Mouse (Mus musculus) liver, adult (tissue): ENCODE results near the gene Tnip3.
A peak's percentile ranks its signal among the peaks of the same experiment; 100 is the strongest.

Source experiments
- GATA4 ChIP-seq: IDR thresholded peaks from 2 replicates; pipeline ENCODE4 v1.6.1; 2014; ENCODE audit warnings: mild to moderate bottlenecking, low read length; ENCODE audit not compliant: insufficient replicate concordance

Gene Tnip3

DNA sequence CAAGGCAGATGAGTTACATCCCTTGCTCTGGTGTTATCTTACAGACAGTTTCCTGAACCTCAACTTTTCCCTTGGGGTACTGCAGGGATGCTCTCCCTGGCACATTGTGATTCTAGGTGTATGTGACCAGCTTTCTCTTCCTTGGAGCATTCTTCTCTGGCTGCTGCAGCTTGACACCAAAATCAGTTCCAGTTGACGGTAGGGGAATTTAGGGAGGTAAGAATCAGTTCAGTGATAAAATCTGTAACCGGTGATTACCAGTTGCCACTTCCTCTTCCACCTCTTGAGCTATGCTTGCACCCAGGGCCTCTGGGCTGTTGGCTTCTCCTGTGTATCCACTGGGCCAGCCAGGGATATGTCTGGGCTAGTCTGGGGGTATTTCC is 39.5 kb downstream of the Tnip3 start:
- no peak for TF ChIP-seq GATA4

DNA sequence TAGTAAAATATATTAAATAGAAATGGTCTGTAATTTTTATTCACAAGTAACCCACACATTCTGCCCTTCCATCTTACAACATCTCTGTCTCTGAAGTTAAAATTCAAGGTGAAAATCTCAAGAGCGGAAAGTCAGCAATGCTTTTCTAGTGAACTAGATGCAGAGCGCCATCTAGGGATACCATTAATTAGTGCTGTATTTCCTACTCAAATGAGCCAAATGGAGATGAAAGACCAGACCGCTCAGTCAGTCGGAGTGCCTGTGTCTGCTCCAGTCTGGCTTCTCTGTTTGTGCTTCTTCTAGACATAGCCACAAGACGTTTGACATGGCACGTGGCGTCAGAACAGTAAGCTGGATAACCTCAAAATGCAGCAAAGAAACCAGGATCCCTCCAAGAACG is 44.6 kb downstream of the Tnip3 start:
- no peak for TF ChIP-seq GATA4

DNA sequence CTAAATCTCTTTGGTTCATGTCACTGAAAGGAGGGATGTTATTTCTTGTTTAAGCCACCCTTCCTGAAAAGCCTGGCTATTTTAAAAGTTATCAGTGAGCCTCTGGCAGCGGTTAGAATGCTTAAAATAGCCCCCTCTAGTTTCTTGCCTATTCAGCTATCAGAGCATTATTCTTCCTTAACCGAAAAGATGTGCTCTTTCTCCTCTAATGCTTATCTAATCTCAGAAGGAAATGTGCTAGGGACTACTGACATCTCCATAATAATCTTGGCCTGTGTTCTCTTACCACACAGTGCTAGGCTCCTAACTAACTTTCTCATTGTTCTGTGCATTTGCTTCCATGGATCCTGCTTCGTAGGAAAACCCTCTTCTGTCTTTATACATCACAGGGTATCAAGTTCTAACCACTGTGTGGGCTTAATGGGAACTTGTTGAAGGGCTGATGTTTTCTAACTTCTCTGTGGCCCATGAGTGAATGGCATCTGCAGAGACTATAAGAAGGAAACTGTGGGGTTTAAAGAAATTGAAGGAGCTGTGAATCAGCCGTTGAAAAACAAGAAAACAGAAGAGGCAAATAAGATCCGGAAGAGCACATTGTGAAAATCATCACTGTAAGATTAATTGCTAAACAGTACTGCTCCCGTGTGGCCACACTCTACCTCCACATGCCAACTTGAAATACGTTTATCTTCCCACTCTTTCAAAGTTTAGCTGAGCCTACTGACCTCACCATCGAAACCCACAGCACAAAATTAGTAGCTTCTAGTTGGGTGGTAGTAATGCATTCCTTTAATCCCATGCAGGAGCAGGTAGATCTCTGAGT is 53.2 kb downstream of the Tnip3 start:
- peak; percentile 32; the same call in 1 of the 2 replicates for TF ChIP-seq GATA4

DNA sequence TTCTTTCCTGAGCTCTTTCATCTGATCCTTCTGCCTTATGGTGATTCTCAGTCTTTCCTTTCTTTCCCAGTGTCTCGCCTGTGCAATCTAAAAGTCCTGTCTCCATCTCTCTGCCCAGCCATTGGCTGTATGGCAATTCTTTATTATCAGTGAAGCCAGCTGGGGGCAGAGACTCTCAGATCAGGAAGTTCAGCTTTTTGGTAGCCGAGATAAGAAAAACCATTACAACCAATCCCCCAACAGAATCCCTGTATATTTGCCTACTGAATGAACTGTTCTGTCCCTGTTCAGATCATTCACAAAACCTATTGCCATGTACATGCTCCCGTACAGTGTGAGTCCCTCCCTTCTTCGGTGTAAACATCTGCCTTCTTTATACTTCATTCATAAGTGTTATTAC is 57.9 kb downstream of the Tnip3 start:
- no peak for TF ChIP-seq GATA4

DNA sequence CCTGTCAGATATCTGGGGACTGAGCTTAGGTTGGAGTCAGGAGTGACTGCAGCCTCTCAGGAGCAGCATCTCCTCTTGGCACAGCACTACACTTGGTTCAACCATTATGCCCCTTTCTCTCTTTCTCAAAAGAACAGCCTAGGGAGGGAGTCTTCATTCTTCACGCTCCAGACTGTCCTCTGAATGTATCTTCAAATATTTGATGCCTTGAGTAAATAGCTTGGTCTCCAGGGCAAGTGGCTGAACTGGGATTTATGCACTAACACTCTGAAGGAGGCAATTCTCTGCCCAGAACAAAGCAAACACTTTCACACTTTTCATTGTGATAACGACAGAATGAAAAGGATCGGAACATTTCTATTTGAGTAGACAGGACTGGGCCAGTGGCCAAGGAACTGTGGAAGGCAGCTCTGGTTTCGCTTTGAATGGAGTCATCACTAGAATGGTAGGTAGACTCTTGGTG is 59.8 kb downstream of the Tnip3 start:
- TF ChIP-seq GATA4 = no peak

DNA sequence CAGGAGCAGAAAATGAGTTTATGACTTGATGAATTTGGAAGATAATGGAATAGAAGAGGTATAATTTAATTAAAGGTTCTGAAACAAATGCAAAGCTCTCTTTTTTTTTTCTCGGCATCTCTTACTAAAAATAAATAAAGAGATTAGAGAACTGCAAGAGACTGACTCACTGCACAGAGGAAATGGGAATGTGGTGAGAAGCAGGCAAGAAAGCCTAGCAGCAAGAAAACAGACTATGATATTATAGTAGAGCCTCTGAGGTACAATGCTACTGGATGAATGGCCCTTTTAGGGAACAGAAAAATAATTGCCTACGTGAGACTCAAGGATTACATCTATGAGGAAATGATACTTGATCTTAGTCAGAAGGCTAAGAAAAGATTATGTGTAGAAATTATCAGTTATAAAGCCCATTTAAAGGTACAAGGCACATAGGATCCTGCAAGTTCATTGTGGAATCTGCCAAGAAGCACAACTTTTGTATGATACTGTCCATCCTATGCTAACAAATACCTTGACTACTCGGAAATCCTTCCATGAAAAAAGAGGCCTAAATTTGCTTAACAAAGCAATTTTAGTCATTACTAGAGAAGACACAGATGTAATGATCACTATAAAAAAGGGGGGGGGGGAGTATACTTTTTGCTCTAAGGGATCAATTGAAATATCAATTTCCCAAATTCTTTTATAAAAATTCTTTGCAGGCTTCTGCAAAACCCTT is 60.4 kb downstream of the Tnip3 start:
- TF ChIP-seq GATA4 = no peak

DNA sequence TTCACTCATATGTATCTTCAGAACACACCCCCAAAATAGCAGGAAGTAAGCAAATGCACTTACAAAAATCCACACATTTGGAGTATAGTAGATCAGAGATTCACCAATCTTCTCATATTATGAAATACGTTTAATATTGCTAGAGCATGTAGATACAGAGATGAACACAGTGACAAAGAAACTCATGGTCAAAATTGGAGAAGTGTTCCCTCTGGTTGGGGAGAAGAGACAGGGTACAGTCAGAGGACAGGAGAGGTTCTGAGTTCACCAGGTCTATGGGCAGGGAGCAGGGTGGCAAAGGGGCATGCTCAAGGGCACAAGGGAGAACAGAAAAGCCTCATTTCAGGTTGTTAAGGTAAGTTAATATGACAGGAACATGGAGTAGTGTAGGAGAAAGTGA is 63.7 kb downstream of the Tnip3 start:
- no peak for TF ChIP-seq GATA4

DNA sequence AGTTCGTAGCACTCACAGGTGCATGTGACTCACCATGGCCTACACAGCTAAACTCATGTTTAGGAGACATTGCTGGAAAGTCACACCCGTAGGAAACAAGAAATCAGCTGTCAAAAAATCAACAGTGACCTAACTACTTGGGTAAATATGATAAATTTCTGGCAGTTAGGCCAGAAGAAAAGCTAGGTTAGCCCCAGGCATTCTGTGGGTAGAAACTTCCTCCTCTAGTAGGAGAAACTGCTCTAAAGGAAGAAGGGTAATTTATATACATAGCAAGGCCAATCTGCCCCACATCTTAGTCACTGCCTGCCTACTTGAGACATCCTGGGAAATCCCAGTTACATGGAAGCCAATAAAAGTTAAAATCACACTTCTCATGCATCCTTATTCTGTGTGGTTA is 64.9 kb downstream of the Tnip3 start:
- TF ChIP-seq GATA4 = no peak

DNA sequence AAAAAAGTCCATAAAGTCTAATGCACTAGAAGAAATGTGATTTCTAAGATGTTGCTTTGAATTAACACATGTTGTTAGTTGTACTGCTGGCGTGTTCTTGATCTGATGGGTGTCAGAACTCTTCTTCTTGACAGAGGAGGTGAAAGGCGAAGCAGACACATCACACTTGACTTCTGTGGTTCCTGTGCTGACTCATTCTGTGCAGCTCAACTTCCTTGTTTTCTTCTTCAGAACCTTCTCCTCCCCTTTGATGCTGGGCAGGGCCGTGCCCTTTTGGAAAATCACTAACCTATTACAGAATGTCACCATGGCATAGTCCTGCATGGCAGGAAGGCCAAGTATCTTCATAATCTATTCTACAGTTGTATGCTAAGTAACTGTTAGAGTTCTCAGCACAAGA is 69.1 kb downstream of the Tnip3 start:
- no peak for TF ChIP-seq GATA4

DNA sequence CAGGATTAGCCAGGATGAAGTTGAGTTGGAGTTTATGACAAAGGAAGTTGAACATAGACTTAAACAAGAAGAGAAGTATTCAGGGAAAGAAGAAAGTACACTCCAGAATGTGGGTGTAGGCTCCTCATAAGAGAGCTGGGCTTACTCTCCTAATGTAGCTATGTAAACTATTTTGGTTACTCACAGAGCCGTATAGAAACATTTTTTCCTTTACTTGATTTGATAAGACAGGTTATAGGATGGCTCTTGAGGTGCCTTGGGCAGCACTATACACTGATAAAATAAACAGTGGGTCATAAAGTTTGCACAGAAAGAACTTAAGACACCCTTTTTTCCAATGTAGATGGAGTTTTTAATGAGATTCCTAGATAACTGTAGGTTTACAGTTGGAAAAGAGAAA is 70.3 kb downstream of the Tnip3 start:
- no peak for TF ChIP-seq GATA4

DNA sequence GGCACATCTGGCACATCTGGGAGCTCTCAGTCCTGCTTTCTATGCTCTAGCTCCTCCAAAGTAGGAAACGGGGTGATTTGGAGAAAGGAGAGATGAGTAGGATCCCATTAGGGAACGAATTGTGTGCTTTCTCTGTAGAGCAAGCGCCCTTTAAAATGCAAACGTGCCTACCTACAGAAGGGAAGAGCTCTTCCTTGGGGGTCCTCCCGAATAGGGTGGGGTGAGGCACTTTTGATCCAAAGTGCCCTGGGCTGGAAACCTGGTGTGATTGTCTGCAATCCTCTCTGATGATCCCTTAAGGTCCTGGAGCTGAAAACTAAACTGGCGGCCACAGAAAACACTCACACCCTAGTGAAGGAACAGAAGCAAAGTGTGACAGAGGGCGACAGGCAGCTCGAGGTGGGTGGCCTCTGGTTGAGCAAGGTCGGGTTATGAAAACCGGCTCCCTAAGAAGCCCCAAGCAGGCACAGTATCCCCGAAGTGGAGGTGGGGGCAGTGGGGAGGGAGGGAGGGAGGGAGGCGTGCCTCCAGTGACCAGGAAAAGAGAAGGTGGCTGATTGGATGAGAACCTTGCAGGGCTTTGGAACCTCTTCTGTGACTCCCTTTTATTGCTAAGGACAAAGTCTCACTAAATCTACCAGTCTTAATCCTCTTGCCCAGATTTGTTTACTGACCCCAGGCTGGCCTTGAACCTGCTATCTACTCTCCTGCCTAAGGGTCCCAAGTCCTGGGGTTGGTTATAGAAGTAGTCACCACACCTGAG is 72.1 kb downstream of the Tnip3 start:
- TF ChIP-seq GATA4 = no peak

DNA sequence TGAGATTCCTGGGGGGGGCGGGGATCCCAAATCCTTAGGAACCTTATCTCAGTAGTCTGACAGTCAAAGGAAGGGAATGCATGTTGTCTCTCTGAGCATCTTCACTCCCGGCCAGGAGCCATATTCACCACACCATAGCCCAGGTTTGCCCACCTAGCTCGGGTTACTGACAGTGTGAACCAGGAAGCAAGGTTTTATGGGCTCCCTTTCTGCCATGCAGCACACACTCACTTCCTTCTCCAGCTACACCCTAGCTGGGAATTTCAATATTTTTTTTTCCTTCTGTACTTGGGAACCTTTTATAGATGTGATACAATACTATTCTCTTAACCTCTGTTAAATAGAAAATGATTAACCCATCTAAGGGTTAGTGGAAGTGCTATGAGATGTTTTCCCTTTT is 73.4 kb downstream of the Tnip3 start:
- no peak for TF ChIP-seq GATA4

DNA sequence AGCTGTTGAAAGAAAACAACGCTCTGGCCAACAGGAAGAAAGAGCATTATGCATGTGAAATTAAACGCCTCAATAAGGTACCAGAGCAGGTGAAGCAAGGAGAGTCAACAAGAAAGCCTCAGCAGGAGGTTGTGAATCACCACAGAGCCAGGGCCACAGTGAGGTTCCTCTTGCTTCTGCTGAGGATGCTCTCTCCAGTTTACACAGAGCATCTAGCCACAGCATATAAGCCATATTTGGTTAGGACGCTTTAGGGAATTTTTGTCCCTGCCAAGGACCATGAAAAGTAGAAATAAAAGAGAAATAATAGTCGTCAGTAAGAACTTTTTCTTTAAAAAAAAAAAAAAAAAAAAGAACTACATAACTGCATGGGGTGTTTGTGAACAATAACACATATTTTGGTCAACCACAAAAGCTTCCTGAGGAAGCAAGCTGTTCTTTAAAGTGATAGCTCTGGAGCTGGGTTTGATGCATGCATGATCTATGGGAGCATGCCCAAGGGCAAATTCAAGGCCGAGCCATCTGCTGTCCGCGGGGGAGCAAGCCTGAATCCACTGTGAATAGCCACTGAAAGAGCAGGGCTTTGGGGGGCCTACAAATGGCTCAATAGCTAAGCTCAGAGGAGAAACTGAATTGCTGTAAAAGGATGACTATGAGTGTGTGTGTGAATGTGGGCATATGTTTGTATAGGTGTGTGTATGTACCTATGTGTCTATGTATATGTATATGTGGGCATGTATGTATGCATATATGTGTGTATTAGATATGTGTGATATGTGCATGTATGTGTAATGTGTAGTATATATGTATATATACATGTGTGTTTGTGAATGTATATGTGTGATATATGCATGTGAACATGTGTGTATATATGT is 75.0 kb downstream of the Tnip3 start:
- TF ChIP-seq GATA4 = no peak

DNA sequence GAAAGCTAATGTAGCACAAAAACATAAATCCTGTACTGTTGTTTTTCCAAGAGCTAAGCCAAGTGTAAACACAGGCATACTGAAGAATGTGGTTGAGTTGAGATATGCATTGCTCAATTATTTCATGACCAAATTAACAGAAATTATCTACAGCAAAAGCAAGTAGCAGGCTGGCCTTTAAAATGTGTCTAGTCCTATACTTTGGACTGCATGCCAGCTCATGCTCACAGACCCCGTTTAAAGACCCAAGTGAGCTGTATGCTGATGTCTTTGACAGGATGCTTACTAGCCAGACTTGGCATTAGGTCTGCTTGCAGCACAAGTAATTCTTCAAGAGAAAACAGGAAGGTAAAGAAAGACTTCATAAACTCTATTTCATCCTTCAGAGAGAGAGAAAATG is 75.8 kb downstream of the Tnip3 start:
- TF ChIP-seq GATA4 = no peak

DNA sequence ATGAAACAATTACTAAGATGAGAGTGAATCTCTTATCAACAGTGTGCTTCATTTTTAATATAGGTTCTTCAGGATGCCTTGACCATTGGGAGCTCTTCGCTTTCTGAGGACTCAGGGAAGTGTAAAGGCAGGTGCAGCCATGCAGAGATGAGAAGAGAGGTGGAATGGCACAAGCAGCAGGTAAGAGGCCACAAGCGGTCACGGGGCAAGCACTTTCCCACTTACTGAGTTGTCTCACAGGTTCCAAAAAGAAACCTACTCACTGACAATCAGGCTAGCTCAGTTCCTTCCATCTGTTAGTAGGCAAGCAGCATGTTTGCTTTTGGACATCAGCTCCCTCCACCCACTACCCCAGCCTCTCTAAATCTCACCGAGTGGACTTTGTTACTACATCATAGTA is 80.7 kb downstream of the Tnip3 start:
- no peak for TF ChIP-seq GATA4

DNA sequence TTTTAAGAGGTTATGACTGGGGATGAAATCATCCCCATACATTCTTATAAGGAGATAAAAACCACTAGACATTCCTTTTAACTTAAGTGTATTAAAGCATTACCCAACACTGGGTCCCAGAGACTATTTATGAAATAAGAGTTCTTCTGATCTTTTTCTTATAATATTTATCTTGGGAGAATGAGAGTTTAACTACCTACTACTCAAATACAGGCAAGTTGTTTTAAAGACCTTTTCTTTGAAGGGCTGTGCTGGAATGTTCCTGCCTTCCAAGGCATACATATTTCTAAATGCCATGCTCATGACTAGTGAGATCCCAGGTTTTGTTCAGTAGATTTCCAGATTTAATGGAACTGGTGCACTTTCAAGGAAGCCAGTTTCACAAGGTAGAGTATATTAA is 81.8 kb downstream of the Tnip3 start:
- no peak for TF ChIP-seq GATA4
